Mouse (Mus musculus) kidney, embryonic 15.5 days (tissue): ENCODE measurements at regions not wholly inside any gene's neighbourhood (a gene's known extent, or its start where the extent isn't known, plus 50 kb on each side); places are given as distances from the start of the nearest gene placed in this dataset.
A peak's percentile ranks its signal among the peaks of the same experiment; 100 is the strongest.

Source experiments
- ATAC-seq: fragments of 200-750 bp; cut with Nextera tagmentation; replicated peaks from 2 replicates; pipeline ENCODE4 v1.8.0; 2017; ENCODE audit warnings: moderate TSS enrichment; ENCODE audit not compliant: low FRiP score
- H3K27ac ChIP-seq: fragments of 300-500 bp; sonication (generic); 2 replicates; pipeline ENCODE4 v1.5.1; 2015; ENCODE audit warnings: mild to moderate bottlenecking, inconsistent platforms
- H3K27me3 ChIP-seq: fragments of 300-500 bp; sonication (generic); 2 replicates; pipeline ENCODE4 v1.6.1; 2015; ENCODE audit warnings: inconsistent platforms
- H3K36me3 ChIP-seq: fragments of 300-500 bp; sonication (generic); 2 replicates; pipeline ENCODE4 v1.6.1; 2015; ENCODE audit warnings: inconsistent platforms
- H3K4me1 ChIP-seq: fragments of 300-500 bp; sonication (generic); 2 replicates; pipeline ENCODE4 v1.6.1; 2015; ENCODE audit warnings: inconsistent platforms
- H3K4me2 ChIP-seq: fragments of 300-500 bp; sonication (generic); 2 replicates; pipeline ENCODE4 v1.6.1; 2015; ENCODE audit warnings: moderate library complexity, mild to moderate bottlenecking, inconsistent platforms
- H3K4me3 ChIP-seq: fragments of 300-500 bp; sonication (generic); replicated peaks from 2 replicates; pipeline ENCODE4 v1.5.1; 2015; ENCODE audit warnings: mild to moderate bottlenecking, inconsistent platforms
- H3K9ac ChIP-seq: fragments of 300-500 bp; sonication (generic); 2 replicates; pipeline ENCODE4 v1.6.1; 2015; ENCODE audit warnings: mild to moderate bottlenecking, inconsistent platforms
- H3K9me3 ChIP-seq: fragments of 300-500 bp; sonication (generic); replicated peaks from 2 replicates; pipeline ENCODE4 v1.6.1; 2016; ENCODE audit warnings: inconsistent platforms
- WGBS: fragments of 180-500 bp; shearing (Covaris S2); methylation state at CpG from one replicate; pipeline ENCODE4 v1.1.7; 2015; ENCODE audit warnings: mixed read lengths; 5-methylcytosine and 5-hydroxymethylcytosine counted together

- WGBS: 79% methylated on average over 1 of the region's 1 CpGs
- no peaks in the 10 kb centered on the region for H3K27me3 ChIP-seq
- no peak overlapping the region for H3K4me3 ChIP-seq
- no peaks in the 10 kb centered on the region for H3K4me1 ChIP-seq
- no peaks in the 10 kb centered on the region for H3K9me3 ChIP-seq
- no peak overlapping the region for H3K4me2 ChIP-seq
- ATAC-seq: no peak
- no peak overlapping the region for H3K9ac ChIP-seq
- H3K36me3 ChIP-seq: no peaks in the 10 kb centered on the region
- no peak overlapping the region for H3K27ac ChIP-seq
Measured at GRCm38 (mm10) chr3:48658386-48658785, 1098.7 kb downstream of the Pcdh18 start.

- WGBS: 81% methylated on average over 4 of the region's 4 CpGs
- ATAC-seq: no peak
- Histone ChIP-seq H3K9me3 (no peaks in the 10 kb centered on the region), H3K4me1 (no peaks in the 10 kb centered on the region), H3K36me3 (no peaks in the 10 kb centered on the region), H3K9ac (no peak overlapping the region), H3K4me3 (no peak overlapping the region), H3K4me2 (no peak overlapping the region), H3K27me3 (no peaks in the 10 kb centered on the region), H3K27ac (no peak overlapping the region)
Measured at GRCm38 (mm10) chr3:48655084-48655483, 1102.0 kb downstream of the Pcdh18 start.

GRCm38 (mm10) chr3:48631889-48632483, 1125.1 kb downstream of the Pcdh18 start:
- Histone ChIP-seq H3K9ac (no peak overlapping the region), H3K4me1 (no peaks in the 10 kb centered on the region), H3K4me2 (no peak overlapping the region), H3K9me3 (no peaks in the 10 kb centered on the region), H3K27ac (no peak overlapping the region), H3K27me3 (no peaks in the 10 kb centered on the region), H3K4me3 (no peak overlapping the region), H3K36me3 (no peaks in the 10 kb centered on the region)
- 47% methylated on average over 3 of the region's 3 CpGs for WGBS
- no peak for ATAC-seq

- WGBS: 96% methylated on average over 21 of the region's 21 CpGs
- H3K4me3 ChIP-seq: no peak overlapping the region
- H3K9ac ChIP-seq: no peak overlapping the region
- no peak for ATAC-seq
- no peak overlapping the region for H3K4me2 ChIP-seq
- no peaks in the 10 kb centered on the region for H3K27me3 ChIP-seq
- no peaks in the 10 kb centered on the region for H3K9me3 ChIP-seq
- no peak overlapping the region for H3K27ac ChIP-seq
- H3K4me1 ChIP-seq: no peaks in the 10 kb centered on the region
- no peaks in the 10 kb centered on the region for H3K36me3 ChIP-seq
Measured at GRCm38 (mm10) chr3:48608933-48609332, 1148.2 kb downstream of the Pcdh18 start.

- H3K4me2 ChIP-seq: no peak overlapping the region
- no peak overlapping the region for H3K9ac ChIP-seq
- H3K4me3 ChIP-seq: no peak overlapping the region
- H3K27ac ChIP-seq: no peak overlapping the region
- no peak for ATAC-seq
- no peaks in the 10 kb centered on the region for H3K9me3 ChIP-seq
- no peaks in the 10 kb centered on the region for H3K4me1 ChIP-seq
- WGBS: 80% methylated on average over 3 of the region's 3 CpGs
- no peaks in the 10 kb centered on the region for H3K27me3 ChIP-seq
- no peaks in the 10 kb centered on the region for H3K36me3 ChIP-seq
Measured at GRCm38 (mm10) chr3:48604840-48605239, 1152.3 kb downstream of the Pcdh18 start.

- Histone ChIP-seq H3K4me3 (no peak overlapping the region), H3K4me1 (no peaks in the 10 kb centered on the region), H3K9me3 (no peaks in the 10 kb centered on the region), H3K27me3 (no peaks in the 10 kb centered on the region), H3K9ac (no peak overlapping the region), H3K36me3 (no peaks in the 10 kb centered on the region), H3K27ac (no peak overlapping the region), H3K4me2 (no peak overlapping the region)
- 91% methylated on average over 2 of the region's 2 CpGs for WGBS
- no peak for ATAC-seq
Measured at GRCm38 (mm10) chr3:48587341-48587740, 1169.8 kb downstream of the Pcdh18 start.

- no peaks in the 10 kb centered on the region for H3K27me3 ChIP-seq
- no peaks in the 10 kb centered on the region for H3K4me1 ChIP-seq
- H3K4me2 ChIP-seq: no peak overlapping the region
- H3K4me3 ChIP-seq: no peak overlapping the region
- no peaks in the 10 kb centered on the region for H3K9me3 ChIP-seq
- H3K27ac ChIP-seq: no peak overlapping the region
- H3K36me3 ChIP-seq: no peaks in the 10 kb centered on the region
- peak; percentile 25; the same call in 1 of the 2 replicates for ATAC-seq
- WGBS: 15% methylated on average over 1 of the region's 1 CpGs
- H3K9ac ChIP-seq: no peak overlapping the region
Measured at GRCm38 (mm10) chr3:48586145-48586544, 1171.0 kb downstream of the Pcdh18 start.

- no peaks in the 10 kb centered on the region for H3K27me3 ChIP-seq
- no peaks in the 10 kb centered on the region for H3K9me3 ChIP-seq
- ATAC-seq: no peak
- no peaks in the 10 kb centered on the region for H3K4me1 ChIP-seq
- no peak overlapping the region for H3K4me2 ChIP-seq
- H3K4me3 ChIP-seq: no peak overlapping the region
- no peak overlapping the region for H3K27ac ChIP-seq
- no peaks in the 10 kb centered on the region for H3K36me3 ChIP-seq
- H3K9ac ChIP-seq: no peak overlapping the region
Measured at GRCm38 (mm10) chr3:48584340-48584739, 1172.8 kb downstream of the Pcdh18 start.

GRCm38 (mm10) chr3:48582521-48582920, 1174.6 kb downstream of the Pcdh18 start:
- no peaks in the 10 kb centered on the region for H3K9me3 ChIP-seq
- no peaks in the 10 kb centered on the region for H3K4me1 ChIP-seq
- H3K27ac ChIP-seq: no peak overlapping the region
- H3K36me3 ChIP-seq: no peaks in the 10 kb centered on the region
- H3K4me3 ChIP-seq: no peak overlapping the region
- no peaks in the 10 kb centered on the region for H3K27me3 ChIP-seq
- H3K9ac ChIP-seq: no peak overlapping the region
- WGBS: 42% methylated on average over 1 of the region's 1 CpGs
- no peak overlapping the region for H3K4me2 ChIP-seq
- ATAC-seq: no peak

GRCm38 (mm10) chr3:48579971-48580370, 1177.2 kb downstream of the Pcdh18 start:
- Histone ChIP-seq H3K4me1 (no peaks in the 10 kb centered on the region), H3K9me3 (no peaks in the 10 kb centered on the region), H3K36me3 (no peaks in the 10 kb centered on the region), H3K27me3 (no peaks in the 10 kb centered on the region), H3K4me3 (no peak overlapping the region), H3K9ac (no peak overlapping the region), H3K27ac (no peak overlapping the region), H3K4me2 (no peak overlapping the region)
- 83% methylated on average over 2 of the region's 2 CpGs for WGBS
- no peak for ATAC-seq

- H3K9ac ChIP-seq: no peak overlapping the region
- no peaks in the 10 kb centered on the region for H3K36me3 ChIP-seq
- no peak overlapping the region for H3K4me2 ChIP-seq
- WGBS: 78% methylated on average over 1 of the region's 1 CpGs
- H3K4me1 ChIP-seq: no peaks in the 10 kb centered on the region
- no peaks in the 10 kb centered on the region for H3K9me3 ChIP-seq
- no peak overlapping the region for H3K4me3 ChIP-seq
- no peak overlapping the region for H3K27ac ChIP-seq
- ATAC-seq: no peak
- no peaks in the 10 kb centered on the region for H3K27me3 ChIP-seq
Measured at GRCm38 (mm10) chr3:48579229-48579628, 1177.9 kb downstream of the Pcdh18 start.

- Histone ChIP-seq H3K27me3 (no peaks in the 10 kb centered on the region), H3K36me3 (no peaks in the 10 kb centered on the region), H3K9ac (no peak overlapping the region), H3K4me2 (no peak overlapping the region), H3K9me3 (no peaks in the 10 kb centered on the region), H3K4me1 (no peaks in the 10 kb centered on the region), H3K4me3 (no peak overlapping the region), H3K27ac (no peak overlapping the region)
- no peak for ATAC-seq
- 79% methylated on average over 1 of the region's 1 CpGs for WGBS
Measured at GRCm38 (mm10) chr3:48546669-48547068, 1210.5 kb downstream of the Pcdh18 start.

- no peaks in the 10 kb centered on the region for H3K27me3 ChIP-seq
- no peak overlapping the region for H3K9ac ChIP-seq
- H3K27ac ChIP-seq: no peak overlapping the region
- no peak for ATAC-seq
- H3K4me1 ChIP-seq: no peaks in the 10 kb centered on the region
- H3K9me3 ChIP-seq: no peaks in the 10 kb centered on the region
- no peaks in the 10 kb centered on the region for H3K36me3 ChIP-seq
- no peak overlapping the region for H3K4me2 ChIP-seq
- whole genome bisulfite sequencing: 32% methylated on average over 3 of the region's 3 CpGs
- no peak overlapping the region for H3K4me3 ChIP-seq
Measured at GRCm38 (mm10) chr3:48515009-48515408, 1242.1 kb downstream of the Pcdh18 start.
